9 mouse cellular contexts compared by ENCODE assay signal in genomic region chr17:64612135-64612885, GRCm38 (mm10). TPM values are rescaled to one million over a fixed set of nuclear protein-coding genes. Genes with fewer than 3 reads are reported as not detected.
DNase-seq lines count a peak whose midpoint lies in the region; ATAC-seq and TF ChIP-seq lines count a peak whose summit lies in the region.
"Had no signal": no experiment of that assay in that cellular context is flagged by ENCODE, and none has a peak within 500 bp of the region (broad histone marks: within the 10 kb centered on the region; RNA-seq: fewer than 3 reads in every experiment).

No protein-coding gene starts in this region.

- H3K4me1 ChIP-seq in limb, embryonic 13.5 days = peaks cover 32% of the 10 kb centered on the region; the same call in 1 of the 2 replicates
- H3K4me1 ChIP-seq in limb, embryonic 10.5 days = peaks cover 20% of the 10 kb centered on the region
- H3K4me1 ChIP-seq in cortical plate, adult 2 months (ENCODE audit: control insufficient read depth, insufficient read depth, low read length) = peaks cover 4% of the 10 kb centered on the region
- peaks cover 27% of the 10 kb centered on the region for H3K4me1 ChIP-seq in heart, embryonic 13.5 days
- H3K4me1 ChIP-seq in hindbrain, embryonic 12.5 days = no peaks in the 10 kb centered on the region
- H3K4me1 ChIP-seq: forebrain, embryonic 15.5 days had no signal

- H3K9ac ChIP-seq in limb, embryonic 13.5 days = no peak overlapping the region
- no peak overlapping the region for H3K9ac ChIP-seq in heart, embryonic 13.5 days
- H3K9ac ChIP-seq in hindbrain, embryonic 12.5 days = no peak overlapping the region
- H3K9ac ChIP-seq: forebrain, embryonic 15.5 days had no signal

- no peak for TF ChIP-seq CTCF in cortical plate, adult 2 months (IDR thresholded peaks at IDR 0.05; ENCODE audit: extremely low read depth, insufficient read depth, low read length)

- no peak for TF ChIP-seq POLR2A in cortical plate, adult 2 months (IDR thresholded peaks at IDR 0.05; ENCODE audit: extremely low read depth, insufficient read depth, low read length)

- H3K4me3 ChIP-seq in limb, embryonic 13.5 days = no peak overlapping the region
- H3K4me3 ChIP-seq in limb, embryonic 10.5 days = no peak overlapping the region
- H3K4me3 ChIP-seq in cortical plate, adult 2 months (ENCODE audit: insufficient read depth, low read length) = no peak overlapping the region
- H3K4me3 ChIP-seq in heart, embryonic 13.5 days = no peak overlapping the region
- no peak overlapping the region for H3K4me3 ChIP-seq in hindbrain, embryonic 12.5 days
- H3K4me3 ChIP-seq: forebrain, embryonic 15.5 days had no signal

- no peaks in the 10 kb centered on the region for H3K27me3 ChIP-seq in limb, embryonic 13.5 days
- no peaks in the 10 kb centered on the region for H3K27me3 ChIP-seq in limb, embryonic 10.5 days (ENCODE audit: low read depth, poor library complexity, severe bottlenecking)
- H3K27me3 ChIP-seq in heart, embryonic 13.5 days (replicated peaks) = no peaks in the 10 kb centered on the region
- H3K27me3 ChIP-seq in hindbrain, embryonic 12.5 days = no peaks in the 10 kb centered on the region
- H3K27me3 ChIP-seq: forebrain, embryonic 15.5 days had no signal

- H3K27ac ChIP-seq in limb, embryonic 13.5 days = 0 out of 2 replicates have a peak overlapping the region, but pooled peaks have one; percentile 22
- no peak overlapping the region for H3K27ac ChIP-seq in limb, embryonic 10.5 days
- 0 out of 2 replicates have a peak overlapping the region, but pooled peaks have one; percentile 32 for H3K27ac ChIP-seq in cortical plate, adult 2 months (ENCODE audit: insufficient read depth, low read length)
- peak overlapping the region; percentile 28; the same call in 1 of the 2 replicates for H3K27ac ChIP-seq in heart, embryonic 13.5 days (replicated peaks)
- no peak overlapping the region for H3K27ac ChIP-seq in hindbrain, embryonic 12.5 days
- H3K27ac ChIP-seq: forebrain, embryonic 15.5 days had no signal

- DNase-seq in limb, embryonic 10.5 days (ENCODE audit: low spot score) = no peak
- DNase-seq in lung, postnatal 36 days = peak; percentile 41
- DNase-seq in spleen, adult 18-20 months = no peak
- no peak for DNase-seq in cerebellum, postnatal 10 days

- H3K36me3 ChIP-seq in limb, embryonic 13.5 days = peaks cover 3% of the 10 kb centered on the region; the same call in 1 of the 2 replicates
- H3K36me3 ChIP-seq in limb, embryonic 10.5 days = peaks cover 17% of the 10 kb centered on the region
- H3K36me3 ChIP-seq in heart, embryonic 13.5 days = peaks cover 12% of the 10 kb centered on the region; the same call in 1 of the 2 replicates
- no peaks in the 10 kb centered on the region for H3K36me3 ChIP-seq in hindbrain, embryonic 12.5 days
- H3K36me3 ChIP-seq: forebrain, embryonic 15.5 days had no signal

- WGBS in limb, embryonic 13.5 days = 72% methylated on average over 16 of the region's 16 CpGs
- WGBS in limb, embryonic 10.5 days = 92% methylated on average over 16 of the region's 16 CpGs
- 80% methylated on average over 16 of the region's 16 CpGs for WGBS in heart, embryonic 13.5 days
- 92% methylated on average over 16 of the region's 16 CpGs for WGBS in hindbrain, embryonic 12.5 days

- H3K4me2 ChIP-seq in limb, embryonic 13.5 days (replicated peaks) = no peak overlapping the region
- no peak overlapping the region for H3K4me2 ChIP-seq in heart, embryonic 13.5 days
- H3K4me2 ChIP-seq in hindbrain, embryonic 12.5 days (replicated peaks) = no peak overlapping the region
- H3K4me2 ChIP-seq: forebrain, embryonic 15.5 days had no signal

- no peaks in the 10 kb centered on the region for H3K9me3 ChIP-seq in limb, embryonic 13.5 days
- no peaks in the 10 kb centered on the region for H3K9me3 ChIP-seq in limb, embryonic 10.5 days (replicated peaks)
- H3K9me3 ChIP-seq in heart, embryonic 13.5 days = no peaks in the 10 kb centered on the region
- H3K9me3 ChIP-seq in hindbrain, embryonic 12.5 days (replicated peaks) = no peaks in the 10 kb centered on the region
- H3K9me3 ChIP-seq: forebrain, embryonic 15.5 days had no signal

- peak; percentile 65; the same call in 1 of the 2 replicates for ATAC-seq in limb, embryonic 13.5 days (ENCODE audit: low FRiP score, low read depth)
- ATAC-seq in heart, embryonic 13.5 days (ENCODE audit: extremely low read depth, insufficient number of reproducible peaks, low FRiP score, low TSS enrichment) = no peak
- ATAC-seq in hindbrain, embryonic 12.5 days (ENCODE audit: low FRiP score) = no peak
- ATAC-seq: forebrain, embryonic 15.5 days had no signal

RNA-seq across cellular contexts. Expression of gene Man2a1, which starts 11.8 kb away (rescaled TPM):
- polyA plus RNA-seq in limb, embryonic 13.5 days (2015; fragmentation: Nextera tagmentation; extraction: Ambion mirVana) = 10.5 and 10.7 TPM in 2 replicates
- 5.1 and 5.7 TPM in 2 replicates for polyA plus RNA-seq in limb, embryonic 10.5 days (2016; fragmentation: Nextera tagmentation; extraction: Ambion mirVana)
- polyA plus RNA-seq in cortical plate, adult 2 months (2012; rRNA removed) = 11.7 and 12.9 TPM in 2 replicates
- polyA plus RNA-seq in heart, embryonic 13.5 days (2015; fragmentation: Nextera tagmentation; extraction: Ambion mirVana) = 4.4 and 4.6 TPM in 2 replicates
- polyA plus RNA-seq in hindbrain, embryonic 12.5 days (2016; fragmentation: Nextera tagmentation; extraction: Ambion mirVana) = 6.5 and 7.9 TPM in 2 replicates

Comparison
In these comparisons a context has a peak if more than half of its experiments do, and no peak if none do; other contexts are left out.
1. H3K27ac ChIP-seq: peak in limb, embryonic 13.5 days (single experiment), cortical plate, adult 2 months (single experiment) and heart, embryonic 13.5 days (single experiment); none in limb, embryonic 10.5 days (single experiment) and hindbrain, embryonic 12.5 days (single experiment).